Mouse (Mus musculus) embryonic fibroblast, embryonic 13.5 days (primary cell): Measurements from ENCODE around the gene Bend5. TPM values are rescaled to one million over a fixed set of nuclear protein-coding genes. Genes with fewer than 3 reads are reported as not detected.
A peak's percentile ranks its signal among the peaks of the same experiment; 100 is the strongest.

Experiments used
- H3K27ac ChIP-seq: 2 replicates; pipeline ENCODE4 v1.5.1; 2012; ENCODE audit warnings: low read length, control low read depth, inconsistent platforms; ENCODE audit not compliant: insufficient read depth
- H3K4me1 ChIP-seq: 2 replicates; pipeline ENCODE4 v1.6.1; 2011; ENCODE audit warnings: low read length; ENCODE audit not compliant: control insufficient read depth, insufficient read depth
- H3K4me3 ChIP-seq: 2 replicates; pipeline ENCODE4 v1.5.1; 2011; ENCODE audit warnings: mild to moderate bottlenecking, control low read depth, low read length; ENCODE audit not compliant: insufficient read depth
- CTCF ChIP-seq: IDR thresholded peaks from 2 replicates; pipeline ENCODE4 v1.5.1; 2011; ENCODE audit warnings: mild to moderate bottlenecking, control low read depth, low read length, moderate library complexity, borderline replicate concordance; ENCODE audit not compliant: insufficient read depth
- POLR2A ChIP-seq: IDR thresholded peaks from 2 replicates; pipeline ENCODE4 v1.6.1; 2011; ENCODE audit warnings: low read depth, mild to moderate bottlenecking, control low read depth, low read length, moderate library complexity
- polyA plus RNA-seq: library from polyadenylated mRNA; stranded (reverse); fragments of >200 nt; gene quantifications from 2 replicates; pipeline ENCODE4 v1.2.4, GENCODE M21; 2011; ENCODE audit warnings: low read depth; ENCODE audit not compliant: missing spikeins, insufficient read length

Gene Bend5
- polyA plus RNA-seq, 1 experiment, result 8.5 TPM

GRCm38 (mm10) chr4:111475374-111475971 lies 60.7 kb downstream of the Bend5 start:
- TF ChIP-seq CTCF (no peak), POLR2A (no peak)
- peaks cover 4% of the 10 kb centered on the region; the same call in 1 of the 2 replicates for H3K4me1 ChIP-seq
- no peak overlapping the region for H3K27ac ChIP-seq
- H3K4me3 ChIP-seq, result no peak overlapping the region

DNA sequence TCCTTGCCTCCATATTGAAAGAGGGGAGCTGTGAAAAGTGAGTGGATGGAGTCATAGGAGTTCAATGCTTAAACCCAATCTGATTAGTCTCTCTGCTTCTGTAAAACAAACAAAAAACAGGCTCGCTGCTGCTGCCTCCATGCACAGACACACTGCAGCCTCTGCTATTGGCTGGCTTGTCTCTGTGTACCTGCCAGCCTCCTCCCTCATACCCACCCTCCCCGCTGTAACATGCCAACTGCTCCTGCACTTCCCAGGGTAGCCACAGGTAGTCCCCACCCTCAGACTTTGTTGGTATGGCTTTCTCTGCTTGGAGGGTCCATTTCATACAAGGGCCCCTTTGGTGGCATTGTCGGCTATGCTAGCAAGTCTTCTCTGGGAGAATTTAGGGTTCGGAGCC lies 62.7 kb downstream of the Bend5 start:
- Histone ChIP-seq H3K4me3 (no peak overlapping the region), H3K27ac (no peak overlapping the region), H3K4me1 (peaks cover 4% of the 10 kb centered on the region; the same call in 1 of the 2 replicates)
- no peak for TF ChIP-seq POLR2A
- no peak for TF ChIP-seq CTCF

DNA sequence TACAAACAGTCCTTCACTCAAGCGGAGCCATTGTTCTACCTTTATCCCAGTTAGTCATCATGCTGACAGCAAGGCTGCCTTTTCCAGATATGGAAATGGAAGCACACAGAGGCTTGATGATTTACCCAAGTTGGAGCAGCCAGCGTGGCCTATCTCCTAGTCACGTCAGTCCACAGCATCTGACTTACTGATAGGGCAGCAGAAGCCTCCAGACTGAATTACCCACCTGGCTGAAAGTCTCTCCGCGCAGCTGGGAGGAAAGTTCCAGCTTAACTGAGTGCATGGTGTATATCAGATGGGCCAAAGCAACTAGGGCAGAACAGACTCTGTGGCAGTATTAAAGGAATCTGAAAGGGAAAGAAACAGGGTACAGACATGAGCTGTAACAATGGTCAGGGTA lies 68.7 kb downstream of the Bend5 start:
- no peak for TF ChIP-seq POLR2A
- no peak for TF ChIP-seq CTCF
- Histone ChIP-seq H3K4me3 (no peak overlapping the region), H3K4me1 (peaks cover 2% of the 10 kb centered on the region; the same call in 1 of the 2 replicates), H3K27ac (no peak overlapping the region)

GRCm38 (mm10) chr4:111485189-111485588 lies 70.4 kb downstream of the Bend5 start:
- TF ChIP-seq CTCF, result no peak
- no peak for TF ChIP-seq POLR2A
- H3K4me3 ChIP-seq, result no peak overlapping the region
- peak overlapping the region; percentile 3; the same call in 1 of the 2 replicates for H3K27ac ChIP-seq
- H3K4me1 ChIP-seq, result peaks cover 2% of the 10 kb centered on the region; the same call in 1 of the 2 replicates

GRCm38 (mm10) chr4:111486187-111486586 lies 71.4 kb downstream of the Bend5 start:
- no peak overlapping the region for H3K27ac ChIP-seq
- H3K4me1 ChIP-seq, result peaks cover 2% of the 10 kb centered on the region; the same call in 1 of the 2 replicates
- TF ChIP-seq POLR2A (no peak), CTCF (no peak)
- no peak overlapping the region for H3K4me3 ChIP-seq

- no peak for TF ChIP-seq POLR2A
- no peak for TF ChIP-seq CTCF
- no peak overlapping the region for H3K27ac ChIP-seq
These were observed 72.5 kb downstream of the Bend5 start for GRCm38 (mm10) chr4:111487233-111487843.

DNA sequence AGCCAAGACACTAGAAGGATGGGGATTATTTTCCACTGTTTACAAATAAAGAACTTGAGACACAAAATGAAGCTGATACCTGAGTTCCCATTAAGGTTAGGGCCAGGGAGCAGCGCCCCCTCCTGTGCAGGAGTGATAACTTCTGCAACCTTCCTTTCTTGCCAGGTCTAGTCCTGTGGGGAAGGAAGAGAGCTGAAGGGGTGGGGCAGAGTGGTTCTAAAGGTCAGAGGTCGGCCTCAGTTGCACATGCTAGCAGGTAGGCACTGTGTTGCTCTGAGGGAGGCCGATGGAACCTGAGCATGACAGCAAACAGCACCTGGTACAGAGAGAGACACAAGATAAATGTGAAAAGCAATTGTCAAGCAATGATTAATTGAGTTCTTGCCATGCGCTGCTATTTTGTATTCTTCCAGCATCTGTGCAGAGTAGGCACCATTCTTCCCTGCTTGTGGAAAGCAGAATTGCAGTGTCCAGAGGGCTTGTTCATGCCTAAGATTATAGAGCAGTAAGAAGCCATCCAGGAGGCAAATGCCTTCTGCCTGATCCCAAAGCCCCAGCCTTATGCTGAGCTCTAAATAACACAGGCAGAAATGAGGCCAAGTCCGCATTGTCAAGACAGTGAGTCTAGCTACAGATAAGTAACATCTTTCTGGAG lies 79.1 kb downstream of the Bend5 start:
- TF ChIP-seq POLR2A, result no peak
- TF ChIP-seq CTCF, result no peak
- no peak overlapping the region for H3K27ac ChIP-seq
- no peak overlapping the region for H3K4me3 ChIP-seq
- no peaks in the 10 kb centered on the region for H3K4me1 ChIP-seq

More at GRCm38 (mm10) chr4:111487233-111487843, 72.5 kb downstream of the Bend5 start:
- Histone ChIP-seq H3K4me1 (peaks cover 2% of the 10 kb centered on the region; the same call in 1 of the 2 replicates), H3K4me3 (no peak overlapping the region)

GRCm38 (mm10) chr4:111495949-111496348 lies 81.1 kb downstream of the Bend5 start:
- Histone ChIP-seq H3K4me1 (no peaks in the 10 kb centered on the region), H3K4me3 (no peak overlapping the region), H3K27ac (no peak overlapping the region)
- no peak for TF ChIP-seq POLR2A
- peak; percentile 74; the same call in 1 of the 2 replicates for TF ChIP-seq CTCF

GRCm38 (mm10) chr4:111498751-111499150 lies 83.9 kb downstream of the Bend5 start:
- TF ChIP-seq POLR2A (no peak), CTCF (no peak)
- no peak overlapping the region for H3K4me3 ChIP-seq
- H3K4me1 ChIP-seq, result no peaks in the 10 kb centered on the region
- H3K27ac ChIP-seq, result no peak overlapping the region

DNA sequence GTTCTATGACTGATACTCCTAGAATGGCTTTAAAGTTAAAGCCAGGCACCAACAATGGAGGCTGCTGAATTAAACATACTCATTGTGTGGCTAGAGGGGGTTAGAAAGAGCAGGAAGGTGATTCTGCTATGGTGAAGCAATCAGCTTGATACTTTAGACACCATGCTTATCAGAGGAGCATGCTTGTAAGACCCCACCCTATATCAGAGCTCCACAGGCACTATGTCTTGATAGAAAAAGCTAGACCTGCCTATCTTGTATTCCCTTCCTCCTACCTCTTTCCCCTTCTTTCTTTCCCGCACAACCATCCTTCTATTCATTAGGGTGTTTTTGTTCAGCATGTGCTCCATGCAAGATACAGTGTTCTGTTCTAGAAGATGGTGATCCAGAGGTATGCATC lies 86.6 kb downstream of the Bend5 start:
- TF ChIP-seq CTCF (no peak), POLR2A (no peak)
- no peaks in the 10 kb centered on the region for H3K4me1 ChIP-seq
- no peak overlapping the region for H3K4me3 ChIP-seq
- no peak overlapping the region for H3K27ac ChIP-seq
